Mouse (Mus musculus): Measurements from ENCODE around the gene Mfrp.

- no peak for TF ChIP-seq NANOG (IDR thresholded peaks at IDR 0.05; ENCODE audit: borderline replicate concordance, low read length)
- no peak for TF ChIP-seq CTCF (conservative IDR thresholded peaks at IDR 0.05; ENCODE audit: low read length)
Observed at GRCm38 (mm10) chr9:44131276-44131590, 29.7 kb downstream of the Mfrp start.
